Mouse (Mus musculus): Measurements from ENCODE around the gene Tceanc2.
A peak's percentile ranks its signal among the peaks of the same experiment; 100 is the strongest.
"Not testable (repeated sequence)": the region's sequence is repeated elsewhere in the genome, so short reads cannot be mapped to it uniquely, and the experiment has no call there.

The Tceanc2 gene

GRCm38 (mm10) chr4:107125101-107125500 is 53.8 kb downstream of the Tceanc2 start:
- DNase-seq: peak; percentile 22

- no peak for DNase-seq
These were observed 54.5 kb downstream of the Tceanc2 start for GRCm38 (mm10) chr4:107124376-107124775.

- peak; percentile 16 for DNase-seq
These were observed 57.6 kb downstream of the Tceanc2 start for GRCm38 (mm10) chr4:107121165-107121943.

- DNase-seq: no peak
These were observed 58.2 kb downstream of the Tceanc2 start for GRCm38 (mm10) chr4:107120676-107121075.

GRCm38 (mm10) chr4:107119056-107119455 is 59.9 kb downstream of the Tceanc2 start:
- no peak for DNase-seq

GRCm38 (mm10) chr4:107117741-107118385 is 61.1 kb downstream of the Tceanc2 start:
- DNase-seq: no peak

GRCm38 (mm10) chr4:107114278-107114677 is 64.6 kb downstream of the Tceanc2 start:
- no peak for DNase-seq

- not testable (repeated sequence) for DNase-seq
These were observed 69.7 kb downstream of the Tceanc2 start for GRCm38 (mm10) chr4:107109181-107109580.

GRCm38 (mm10) chr4:107108291-107108731 is 70.6 kb downstream of the Tceanc2 start:
- DNase-seq: no peak

GRCm38 (mm10) chr4:107106777-107107176 is 72.1 kb downstream of the Tceanc2 start:
- no peak for DNase-seq

GRCm38 (mm10) chr4:107102220-107102619 is 76.7 kb downstream of the Tceanc2 start:
- no peak for DNase-seq

GRCm38 (mm10) chr4:107098791-107099525 is 80.0 kb downstream of the Tceanc2 start:
- no peak for DNase-seq

- DNase-seq: no peak
These were observed 80.5 kb downstream of the Tceanc2 start for GRCm38 (mm10) chr4:107098375-107098774.

- no peak for DNase-seq
These were observed 81.0 kb downstream of the Tceanc2 start for GRCm38 (mm10) chr4:107097871-107098270.

GRCm38 (mm10) chr4:107096841-107097373 is 82.0 kb downstream of the Tceanc2 start, which contains the start of gene Cdcp2:
Gene Cdcp2 (plus strand): TSS chr4:107096891.
- DNase-seq: no peak

- peak; percentile 22 for DNase-seq
These were observed 82.9 kb downstream of the Tceanc2 start for GRCm38 (mm10) chr4:107096043-107096442.

GRCm38 (mm10) chr4:107094484-107095187 is 84.3 kb downstream of the Tceanc2 start:
- DNase-seq: no peak

- no peak for DNase-seq
These were observed 87.2 kb downstream of the Tceanc2 start for GRCm38 (mm10) chr4:107091696-107092095.

GRCm38 (mm10) chr4:107084858-107085257 is 94.1 kb downstream of the Tceanc2 start:
- DNase-seq: no peak

- peak; percentile 25 for DNase-seq
These were observed 94.6 kb downstream of the Tceanc2 start for GRCm38 (mm10) chr4:107084343-107084742.
